Mouse (Mus musculus) spleen, adult 2 months (tissue): ENCODE measurements around the gene Mfn2. TPM values are rescaled to one million over a fixed set of nuclear protein-coding genes. Genes with fewer than 3 reads are reported as not detected.

Experiments
- DNase-seq, 2 experiments: peaks; one replicate each; pipeline versions ENCODE4 v3.0.0 to v3.0.0-alpha.2; 2012 to 2021; ENCODE audit warnings: low spot score in 2 of 2, low read depth in 1 of 2
- H3K27ac ChIP-seq: fragments of 200-500 bp; 2 replicates; pipeline ENCODE4 v1.5.1; 2012; ENCODE audit warnings: low read length, inconsistent platforms; ENCODE audit not compliant: insufficient read depth
- H3K27me3 ChIP-seq: fragments of 200-500 bp; 2 replicates; pipeline ENCODE4 v1.6.1; 2012; ENCODE audit warnings: mild to moderate bottlenecking, moderate library complexity, low read length, inconsistent platforms; ENCODE audit not compliant: control insufficient read depth, insufficient read depth
- H3K36me3 ChIP-seq: fragments of 200-500 bp; 2 replicates; pipeline ENCODE4 v1.6.1; 2012; ENCODE audit warnings: mild to moderate bottlenecking, low read length, inconsistent platforms; ENCODE audit not compliant: control insufficient read depth, insufficient read depth
- H3K4me1 ChIP-seq: fragments of 200-500 bp; 2 replicates; pipeline ENCODE4 v1.6.1; 2011; ENCODE audit warnings: inconsistent platforms; ENCODE audit not compliant: control insufficient read depth, insufficient read depth, insufficient read length
- H3K4me3 ChIP-seq: fragments of 200-500 bp; 2 replicates; pipeline ENCODE4 v1.5.1; 2011; ENCODE audit warnings: mild to moderate bottlenecking, inconsistent platforms; ENCODE audit not compliant: insufficient read depth, insufficient read length; ENCODE audit errors: extremely low read depth
- CTCF ChIP-seq: fragments of 200-500 bp; IDR thresholded peaks from 2 replicates; pipeline ENCODE4 v1.5.1; 2011; ENCODE audit warnings: mild to moderate bottlenecking, inconsistent platforms; ENCODE audit not compliant: insufficient read depth, insufficient read length, insufficient replicate concordance; ENCODE audit errors: extremely low read depth
- POLR2A ChIP-seq: fragments of 200-500 bp; IDR thresholded peaks from 2 replicates; pipeline ENCODE4 v1.6.1; 2011; ENCODE audit warnings: low read depth, low read length, inconsistent platforms
- WGBS: fragments of 180-500 bp; shearing (Covaris S2); methylation state at CpG from one replicate; pipeline ENCODE4 v1.1.7; 2018; 5-methylcytosine and 5-hydroxymethylcytosine counted together
- polyA plus RNA-seq: library from polyadenylated mRNA; depleted of rRNA; stranded (reverse); fragments of >200 nt; gene quantifications from 2 replicates; pipeline ENCODE4 v1.2.3, GENCODE M21; 2012; rRNA removed

Mfn2 gene
- polyA plus RNA-seq, result 18.4 and 18.8 TPM in 2 replicates

GRCm38 (mm10) chr4:147904313-147905089 is at the start of gene Mfn2:
Mfn2 (minus strand) TSS chr4:147904704.
- TF ChIP-seq POLR2A (no peak), CTCF (no peak)
- DNase-seq, result peak; percentile 73 to 82
- Histone ChIP-seq H3K36me3 (peaks cover 2% of the 10 kb centered on the region; the same call in 1 of the 2 replicates), H3K27me3 (no peaks in the 10 kb centered on the region), H3K27ac (peak within 1 kb of the TSS; percentile 87), H3K4me3 (peak within 1 kb of the TSS; percentile 83), H3K4me1 (peaks cover 5% of the 10 kb centered on the region; the same call in 1 of the 2 replicates)
- under 1% methylated on average over 57 of the region's 59 CpGs for WGBS

- DNase-seq, result no peak
- H3K27ac ChIP-seq, result no peak overlapping the region
Observed at GRCm38 (mm10) chr4:147953590-147953989, 49.1 kb upstream of the Mfn2 start.

GRCm38 (mm10) chr4:147947511-147947910 is 43.0 kb upstream of the Mfn2 start:
- H3K4me1 ChIP-seq, result peaks cover 9% of the 10 kb centered on the region; the same call in 1 of the 2 replicates
- no peak overlapping the region for H3K4me3 ChIP-seq
- 77% methylated on average over 2 of the region's 2 CpGs for WGBS
- peaks cover 22% of the 10 kb centered on the region for H3K36me3 ChIP-seq
- TF ChIP-seq CTCF (no peak), POLR2A (no peak)
- no peaks in the 10 kb centered on the region for H3K27me3 ChIP-seq
- H3K27ac ChIP-seq, result no peak overlapping the region
- DNase-seq, result no peak

More at GRCm38 (mm10) chr4:147953590-147953989, 49.1 kb upstream of the Mfn2 start:
- no peak overlapping the region for H3K4me3 ChIP-seq
- TF ChIP-seq CTCF, result no peak
- no peak for TF ChIP-seq POLR2A
- H3K4me1 ChIP-seq, result no peaks in the 10 kb centered on the region
- no peaks in the 10 kb centered on the region; the same call in 1 of the 2 replicates for H3K36me3 ChIP-seq
- 12% methylated on average over 4 of the region's 4 CpGs for WGBS
- no peaks in the 10 kb centered on the region for H3K27me3 ChIP-seq

- DNase-seq, result no peak
- Histone ChIP-seq H3K27me3 (no peaks in the 10 kb centered on the region), H3K4me1 (peaks cover 19% of the 10 kb centered on the region), H3K36me3 (peaks cover 22% of the 10 kb centered on the region), H3K27ac (no peak overlapping the region), H3K4me3 (no peak overlapping the region)
- TF ChIP-seq POLR2A, result no peak
- TF ChIP-seq CTCF, result no peak
- WGBS, result 92% methylated on average over 1 of the region's 1 CpGs
Observed at GRCm38 (mm10) chr4:147943005-147943404, 38.5 kb upstream of the Mfn2 start.

GRCm38 (mm10) chr4:147941045-147942020 is 36.8 kb upstream of the Mfn2 start:
- WGBS, result 6% methylated on average over 78 of the region's 88 CpGs
- H3K4me1 ChIP-seq, result peaks cover 19% of the 10 kb centered on the region
- TF ChIP-seq POLR2A, result no peak
- TF ChIP-seq CTCF, result no peak
- H3K4me3 ChIP-seq, result peak overlapping the region; percentile 86
- H3K27me3 ChIP-seq, result no peaks in the 10 kb centered on the region
- DNase-seq, result peak in 1 of 2 experiments; percentile 43
- peaks cover 13% of the 10 kb centered on the region for H3K36me3 ChIP-seq
- peak overlapping the region; percentile 70 for H3K27ac ChIP-seq

- Histone ChIP-seq H3K4me3 (peak within 1 kb of the TSS; percentile 86), H3K27ac (peak within 1 kb of the TSS; percentile 70), H3K27me3 (no peaks in the 10 kb centered on the region), H3K36me3 (peaks cover 10% of the 10 kb centered on the region), H3K4me1 (peaks cover 25% of the 10 kb centered on the region)
- peak; percentile 80 to 83 for DNase-seq
- WGBS, result 2% methylated on average over 28 of the region's 35 CpGs
- TF ChIP-seq POLR2A, result peak; percentile 80
- no peak for TF ChIP-seq CTCF
Observed at GRCm38 (mm10) chr4:147940576-147941044, 36.1 kb upstream of the Mfn2 start, which contains the start of gene 2510039O18Rik. 2510039O18Rik (plus strand) TSS chr4:147940895.
